Mouse (Mus musculus): Measurements from ENCODE around the gene Zfp239.

Gene Zfp239

DNA sequence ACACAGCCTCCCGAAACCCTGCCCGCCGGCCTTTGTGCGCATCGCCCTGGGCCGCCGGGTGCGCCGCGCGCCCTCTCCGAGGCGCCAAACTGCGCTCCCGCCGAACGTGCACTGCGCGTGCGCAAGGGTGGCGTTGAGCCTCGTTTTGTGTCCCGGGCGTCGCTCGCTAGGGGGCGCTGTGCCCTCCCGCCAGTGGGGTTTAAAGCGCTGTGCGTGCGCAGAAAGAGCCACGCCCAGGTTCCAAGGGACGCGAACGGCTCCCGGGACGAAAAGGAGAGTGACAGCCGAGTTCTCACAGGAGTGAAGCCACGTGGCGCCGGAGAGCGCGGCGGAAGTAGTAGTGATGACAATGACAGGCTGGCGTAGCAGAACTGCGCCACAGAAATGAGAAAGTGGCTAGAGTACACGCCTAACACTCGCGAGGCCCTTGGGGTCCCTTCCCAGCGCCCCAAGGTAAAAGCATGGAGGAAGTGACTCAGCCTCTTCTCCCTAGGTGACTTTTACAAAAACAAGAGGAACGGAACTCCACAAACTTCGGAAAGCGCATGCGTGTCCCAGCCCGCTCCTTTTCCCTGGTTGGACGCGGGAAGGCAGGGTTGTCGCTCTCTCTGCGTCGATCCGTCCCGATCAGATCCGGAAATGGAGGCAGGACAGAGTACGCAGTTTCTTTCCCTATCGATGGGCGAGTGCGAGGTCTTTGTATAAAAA lies 17.7 kb downstream of the Zfp239 start:
- DNase-seq (ENCODE audit: low spot score): peak; percentile 100

DNA sequence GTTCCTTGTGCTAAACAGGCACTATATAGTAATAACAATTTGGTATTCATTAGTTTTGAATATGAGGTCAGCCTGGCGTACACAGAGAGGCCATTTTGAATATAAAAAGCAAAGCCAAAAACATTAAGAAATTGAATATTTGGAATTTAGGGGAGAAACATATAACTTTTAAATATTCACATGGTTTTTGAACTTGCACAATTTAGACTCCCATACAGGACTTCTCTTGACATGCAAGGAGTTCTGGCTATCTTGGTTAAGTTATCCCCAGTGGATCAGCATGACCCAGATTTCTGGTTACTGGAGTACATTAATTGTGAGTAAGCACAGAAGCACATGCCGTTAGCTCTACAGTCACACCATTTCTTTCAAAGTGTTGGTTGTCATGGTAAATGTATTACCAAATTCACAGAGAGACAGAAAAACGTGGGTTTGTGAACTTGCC lies 18.5 kb downstream of the Zfp239 start:
- no peak for DNase-seq (ENCODE audit: low spot score)

- no peak for DNase-seq (ENCODE audit: low spot score)
These were observed 19.3 kb downstream of the Zfp239 start for GRCm38 (mm10) chr6:117881229-117881628.

DNA sequence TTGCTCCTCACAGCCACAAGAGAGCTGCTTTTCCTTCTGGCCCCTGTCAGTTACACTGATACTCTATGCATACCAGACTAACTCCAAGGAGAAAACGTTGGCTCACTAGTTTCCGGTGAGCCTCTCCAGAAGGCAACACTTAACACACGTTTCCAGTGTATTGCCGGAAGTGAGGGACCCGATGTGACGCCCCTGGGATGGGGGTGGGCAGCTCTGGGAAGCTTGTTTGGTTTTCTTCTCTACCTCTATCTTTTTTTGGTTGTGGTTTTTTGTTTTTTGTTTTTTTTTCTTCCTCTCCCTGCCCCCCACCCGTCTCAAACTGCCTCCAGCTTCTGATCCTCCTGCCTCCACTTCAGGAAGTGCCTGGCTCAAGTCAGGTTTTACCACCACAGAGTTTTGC lies 20.1 kb downstream of the Zfp239 start:
- DNase-seq (ENCODE audit: low spot score): no peak

- DNase-seq (ENCODE audit: low spot score): no peak
These were observed 24.0 kb downstream of the Zfp239 start for GRCm38 (mm10) chr6:117885943-117886342.

DNA sequence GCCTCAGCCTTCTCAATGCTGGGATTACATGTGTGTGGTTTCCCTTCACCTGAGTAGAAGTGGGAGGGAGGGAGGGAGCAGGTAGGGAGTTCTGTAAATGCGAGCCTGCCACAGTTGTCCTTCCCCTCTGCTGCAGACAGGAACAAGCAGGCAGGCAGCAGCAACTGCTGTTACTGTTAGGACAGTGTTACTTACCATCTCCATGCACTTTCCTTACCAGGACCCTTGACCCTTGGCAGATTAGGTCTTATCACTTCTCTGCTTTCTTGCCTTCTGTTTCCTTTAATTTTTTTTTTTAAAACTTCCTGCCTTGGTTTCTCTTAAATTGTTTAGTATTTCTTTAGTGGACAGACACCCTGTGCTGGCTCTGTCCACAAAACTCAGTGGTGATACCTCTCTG lies 26.1 kb downstream of the Zfp239 start:
- DNase-seq (ENCODE audit: low spot score): no peak

DNA sequence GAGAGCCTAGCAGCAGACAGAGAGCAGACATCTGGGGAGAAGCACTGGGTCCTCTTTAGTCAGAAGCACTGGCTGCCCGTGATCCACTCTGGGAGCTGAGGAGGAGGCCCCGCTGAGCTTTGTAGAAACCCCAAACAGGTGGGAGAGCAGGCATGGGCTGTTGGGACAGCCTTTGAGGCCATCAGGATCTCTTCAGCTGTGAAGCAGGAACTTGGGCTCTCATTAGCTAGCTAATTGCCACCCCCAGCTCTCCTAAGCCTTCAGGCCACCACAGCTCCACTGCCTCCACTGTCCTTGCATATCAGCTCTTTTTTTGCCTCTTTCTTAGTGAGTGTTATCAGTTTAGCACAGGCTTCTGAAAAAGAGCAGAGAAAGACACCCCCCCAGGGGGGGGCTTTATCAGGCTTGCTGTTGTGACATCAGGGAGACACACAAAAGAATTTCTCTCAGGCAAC lies 26.8 kb downstream of the Zfp239 start:
- no peak for DNase-seq (ENCODE audit: low spot score)

DNA sequence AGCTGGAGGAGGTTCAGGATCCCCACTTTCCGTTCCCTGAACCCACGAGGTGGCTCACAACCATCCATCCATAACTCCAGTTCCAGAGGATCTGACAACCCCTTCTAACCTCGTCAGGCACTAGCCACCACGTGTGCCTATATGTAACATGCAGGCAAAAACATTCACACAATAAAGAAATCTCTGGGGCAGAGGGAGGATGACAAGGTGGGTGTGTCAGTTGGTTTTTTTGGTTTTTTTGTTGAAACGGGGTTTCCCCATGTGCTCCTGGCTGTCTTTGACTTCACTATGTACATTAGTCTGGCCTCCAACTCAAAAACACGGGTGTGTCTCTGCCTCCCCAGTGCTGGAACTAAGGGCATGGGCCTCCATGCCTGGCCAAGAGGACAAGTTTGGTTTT lies 28.4 kb downstream of the Zfp239 start:
- DNase-seq (ENCODE audit: low spot score): no peak

GRCm38 (mm10) chr6:117891369-117892160 lies 29.7 kb downstream of the Zfp239 start:
- DNase-seq (ENCODE audit: low spot score): no peak

GRCm38 (mm10) chr6:117892386-117892785 lies 30.5 kb downstream of the Zfp239 start:
- no peak for DNase-seq (ENCODE audit: low spot score)

GRCm38 (mm10) chr6:117893435-117893834 lies 31.5 kb downstream of the Zfp239 start:
- DNase-seq (ENCODE audit: low spot score): no peak

DNA sequence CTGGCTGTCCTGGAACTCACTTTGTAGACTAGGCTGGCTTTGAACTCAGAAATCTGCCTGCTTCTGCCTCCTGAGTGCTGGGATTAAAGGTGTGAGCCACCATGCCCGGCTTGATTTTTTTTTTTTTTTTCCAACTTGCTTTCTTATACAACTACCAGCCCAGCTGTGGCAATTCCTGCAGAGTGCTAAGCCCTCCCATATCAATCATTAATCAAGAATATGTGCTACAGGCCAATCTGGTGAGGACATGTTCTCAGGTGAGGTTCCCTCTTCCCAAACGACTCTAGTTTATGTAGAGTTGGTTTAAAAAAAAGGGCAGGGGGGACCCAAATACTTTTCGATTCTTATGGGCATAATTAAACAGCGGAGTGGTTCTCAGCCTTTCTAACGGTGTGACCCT lies 35.9 kb downstream of the Zfp239 start:
- DNase-seq (ENCODE audit: low spot score): no peak

- DNase-seq (ENCODE audit: low spot score): no peak
These were observed 38.5 kb downstream of the Zfp239 start, which contains the start of gene Hnrnpf for GRCm38 (mm10) chr6:117900126-117901080. TSS of gene Hnrnpf (plus strand) at chr6:117900324.

DNA sequence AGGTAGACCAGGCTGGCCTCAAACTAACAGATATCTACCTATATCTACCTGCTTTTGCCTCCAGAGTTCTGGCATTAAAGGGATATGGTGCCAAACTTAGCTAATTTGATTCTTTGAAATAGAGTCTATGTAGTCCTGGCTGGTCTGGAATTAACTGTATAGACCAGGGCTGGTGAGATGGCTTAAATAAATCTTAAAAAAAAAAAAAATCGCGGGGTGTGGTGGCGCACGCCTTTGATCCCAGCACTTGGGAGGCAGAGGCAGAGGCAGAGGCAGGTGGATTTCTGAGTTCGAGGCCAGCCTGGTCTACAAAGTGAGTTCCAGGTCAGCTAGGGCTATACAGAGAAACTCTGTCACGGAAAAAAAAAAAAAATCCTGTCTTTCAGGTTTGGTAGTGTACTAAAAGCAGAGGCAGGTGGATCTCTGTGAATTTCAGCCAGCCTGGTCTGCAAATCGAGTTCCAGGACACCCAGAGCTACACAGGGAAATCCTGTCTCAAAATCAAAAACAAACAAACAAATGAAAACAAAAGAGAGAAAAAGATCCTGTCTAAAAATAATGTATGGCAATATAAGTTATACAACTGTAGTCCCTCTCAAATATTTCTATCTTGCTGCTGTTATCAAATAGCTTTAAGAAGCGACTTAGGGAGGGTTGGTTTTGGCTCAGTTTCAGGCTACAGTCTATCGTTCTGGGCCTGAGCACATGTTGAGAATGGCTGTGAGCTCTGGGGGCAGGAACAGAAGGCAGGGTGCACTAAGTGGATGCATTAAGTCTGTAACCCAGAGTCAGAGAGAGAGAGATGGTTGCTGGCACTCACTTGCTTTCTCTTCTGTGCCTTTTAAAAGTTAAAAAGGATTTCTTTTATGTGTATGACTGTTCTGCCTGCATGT lies 39.9 kb downstream of the Zfp239 start:
- no peak for DNase-seq (ENCODE audit: low spot score)

GRCm38 (mm10) chr6:117902556-117902955 lies 40.7 kb downstream of the Zfp239 start:
- no peak for DNase-seq (ENCODE audit: low spot score)

GRCm38 (mm10) chr6:117903836-117904235 lies 41.9 kb downstream of the Zfp239 start:
- DNase-seq (ENCODE audit: low spot score): no peak

DNA sequence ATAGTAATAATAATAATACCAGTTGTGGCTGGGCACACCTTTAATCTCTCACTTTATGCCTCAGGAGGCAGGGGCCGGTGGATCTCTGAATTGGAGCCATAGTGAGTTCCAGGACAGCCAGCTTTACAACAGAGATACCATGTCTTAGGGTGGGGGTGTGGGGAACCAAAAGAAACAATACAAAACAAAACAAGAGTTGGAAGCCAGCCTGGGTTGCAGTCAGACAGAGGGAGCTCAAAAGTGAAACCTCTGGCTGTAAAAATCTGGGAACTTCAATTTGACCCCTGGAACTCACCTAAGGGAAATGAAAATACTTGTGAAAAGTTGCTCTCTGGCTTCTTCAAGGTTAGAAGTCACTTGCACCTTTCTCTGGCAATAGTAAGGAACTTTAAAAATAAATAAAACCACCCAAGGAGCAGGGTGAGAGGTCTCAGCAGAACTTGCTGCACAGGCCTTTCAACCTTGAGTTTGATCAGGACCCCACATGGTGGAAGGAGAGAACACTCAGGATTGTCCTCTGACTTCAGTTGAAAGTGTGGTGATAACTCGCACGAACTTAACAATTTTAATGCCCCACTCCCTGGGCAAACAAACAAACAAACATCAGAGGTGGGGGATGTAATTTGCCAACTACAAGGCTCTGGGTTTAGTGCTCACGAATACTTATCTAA lies 43.5 kb downstream of the Zfp239 start:
- DNase-seq (ENCODE audit: low spot score): no peak

GRCm38 (mm10) chr6:117906015-117906531 lies 44.2 kb downstream of the Zfp239 start:
- DNase-seq (ENCODE audit: low spot score): peak; percentile 48

DNA sequence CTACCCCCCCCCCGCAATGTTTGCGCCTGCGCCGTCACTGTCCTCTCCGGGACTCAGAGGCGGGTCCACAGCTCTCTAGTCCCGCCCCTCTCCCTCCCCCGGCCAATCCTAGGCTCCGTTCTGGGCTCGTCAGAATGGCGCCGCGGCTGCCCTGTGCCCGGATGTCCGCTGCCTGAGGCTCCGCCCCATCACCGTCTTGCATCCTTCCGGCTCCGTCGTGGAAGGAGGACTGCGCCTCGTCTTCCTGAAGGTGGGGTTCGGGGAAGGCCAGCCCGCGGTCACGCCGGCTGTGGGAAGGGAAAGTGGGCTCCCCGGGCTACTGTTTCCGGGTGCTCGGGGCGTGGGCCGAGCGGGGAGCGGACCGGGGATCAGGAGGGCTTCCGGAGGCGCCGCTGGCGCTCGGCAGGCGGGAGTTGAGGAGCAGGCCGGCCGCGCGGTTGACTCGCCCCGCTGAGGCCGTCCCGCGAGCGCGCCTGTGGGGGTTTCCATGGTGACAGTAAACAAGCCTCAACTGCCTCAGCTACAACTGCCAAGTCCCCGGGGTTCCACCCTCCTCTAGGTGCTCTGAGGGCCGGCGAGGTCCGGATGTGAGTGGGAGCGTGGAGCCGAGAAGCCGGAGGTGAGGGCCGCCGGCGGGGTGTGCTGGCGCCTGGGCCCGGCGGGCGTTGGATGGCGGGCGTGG lies 44.8 kb downstream of the Zfp239 start:
- DNase-seq (ENCODE audit: low spot score): peak; percentile 91

All from ovary, postnatal 10 days (tissue).